Comparison of ENCODE assay signal across 21 mouse cellular contexts in the genomic region with DNA sequence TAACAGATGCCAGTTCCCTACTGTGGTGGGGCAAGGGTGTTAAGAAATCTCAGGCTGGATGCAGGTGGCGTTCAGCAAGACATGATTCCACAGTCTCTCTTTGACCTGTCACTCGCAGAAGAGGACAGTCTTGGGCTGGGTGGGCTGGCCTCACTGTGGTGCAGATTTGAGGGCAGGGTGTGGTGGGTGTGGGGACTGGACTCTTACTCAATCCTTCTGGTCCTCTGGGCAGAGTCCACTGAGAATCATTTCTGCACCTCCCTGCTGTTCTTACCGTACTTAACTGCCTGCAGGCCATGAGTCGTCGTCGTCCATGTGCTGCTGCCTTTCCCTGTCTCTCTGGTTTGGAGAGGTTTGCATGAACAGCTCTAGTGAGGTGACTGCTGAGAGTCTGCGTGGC.
A peak's percentile ranks its signal among the peaks of the same experiment; 100 is the strongest.
DNase-seq lines count a peak whose midpoint lies in the region; ATAC-seq and TF ChIP-seq lines count a peak whose summit lies in the region.
"Had no signal": no experiment of that assay in that cellular context is flagged by ENCODE, and none has a peak within 500 bp of the region (broad histone marks: within the 10 kb centered on the region; RNA-seq: fewer than 3 reads in every experiment).

No protein-coding gene starts in this region.

- H3K36me3 ChIP-seq in forebrain, embryonic 12.5 days (replicated peaks): no peaks in the 10 kb centered on the region
- no peaks in the 10 kb centered on the region for H3K36me3 ChIP-seq in forebrain, embryonic 14.5 days (ENCODE audit: control insufficient read depth, insufficient read depth, low read length)
- no peaks in the 10 kb centered on the region for H3K36me3 ChIP-seq in midbrain, embryonic 13.5 days
- H3K36me3 ChIP-seq in midbrain, postnatal 0 days (ENCODE audit: insufficient read depth, low read length): no peaks in the 10 kb centered on the region
- H3K36me3 ChIP-seq in intestine, postnatal 0 days (ENCODE audit: control insufficient read depth, insufficient read depth): no peaks in the 10 kb centered on the region
- H3K36me3 ChIP-seq: heart, embryonic 12.5 days; lung, embryonic 15.5 days had no signal

- no peak overlapping the region for H3K9ac ChIP-seq in forebrain, embryonic 12.5 days
- no peak overlapping the region for H3K9ac ChIP-seq in forebrain, embryonic 14.5 days (ENCODE audit: low read length)
- H3K9ac ChIP-seq in midbrain, embryonic 13.5 days (replicated peaks): no peak overlapping the region
- H3K9ac ChIP-seq in midbrain, postnatal 0 days (replicated peaks; ENCODE audit: low read length, poor library complexity, severe bottlenecking): no peak overlapping the region
- no peak overlapping the region for H3K9ac ChIP-seq in intestine, postnatal 0 days (ENCODE audit: low read depth, low read length)
- H3K9ac ChIP-seq: heart, embryonic 12.5 days; liver, embryonic 14.5 days; lung, embryonic 15.5 days had no signal

- no peak overlapping the region for H3K4me3 ChIP-seq in forebrain, embryonic 12.5 days (replicated peaks)
- no peak overlapping the region for H3K4me3 ChIP-seq in forebrain, embryonic 14.5 days (ENCODE audit: low read depth, low read length)
- H3K4me3 ChIP-seq in midbrain, embryonic 13.5 days (replicated peaks): no peak overlapping the region
- no peak overlapping the region for H3K4me3 ChIP-seq in midbrain, postnatal 0 days (ENCODE audit: low read depth, low read length)
- no peak overlapping the region for H3K4me3 ChIP-seq in intestine, postnatal 0 days (ENCODE audit: low read depth, low read length)
- H3K4me3 ChIP-seq: heart, embryonic 12.5 days; left cerebral cortex, adult 2 months; lung, embryonic 15.5 days had no signal

- peaks cover 64% of the 10 kb centered on the region for H3K27me3 ChIP-seq in forebrain, embryonic 12.5 days
- H3K27me3 ChIP-seq in forebrain, embryonic 14.5 days (replicated peaks; ENCODE audit: control insufficient read depth, insufficient read depth, low read length): no peaks in the 10 kb centered on the region
- H3K27me3 ChIP-seq in midbrain, embryonic 13.5 days: peaks cover 22% of the 10 kb centered on the region
- no peaks in the 10 kb centered on the region for H3K27me3 ChIP-seq in midbrain, postnatal 0 days (ENCODE audit: insufficient read depth, low read length)
- no peaks in the 10 kb centered on the region for H3K27me3 ChIP-seq in intestine, postnatal 0 days (replicated peaks; ENCODE audit: control insufficient read depth, insufficient read depth, low read length)
- H3K27me3 ChIP-seq: heart, embryonic 12.5 days; lung, embryonic 15.5 days had no signal

- 0 out of 2 replicates have a peak, but pooled peaks have one; percentile 21 for ATAC-seq in forebrain, embryonic 12.5 days (ENCODE audit: low FRiP score)
- ATAC-seq in forebrain, embryonic 14.5 days: no peak
- no peak for ATAC-seq in midbrain, embryonic 13.5 days
- no peak for ATAC-seq in midbrain, postnatal 0 days (ENCODE audit: low FRiP score)
- 0 out of 2 replicates have a peak, but pooled peaks have one; percentile 41 for ATAC-seq in intestine, postnatal 0 days

- H3K4me1 ChIP-seq in forebrain, embryonic 12.5 days: peaks cover 58% of the 10 kb centered on the region
- H3K4me1 ChIP-seq in forebrain, embryonic 14.5 days (ENCODE audit: control insufficient read depth, insufficient read depth, low read length): peaks cover 54% of the 10 kb centered on the region
- peaks cover 58% of the 10 kb centered on the region for H3K4me1 ChIP-seq in midbrain, embryonic 13.5 days (replicated peaks)
- peaks cover 18% of the 10 kb centered on the region; the same call in 1 of the 2 replicates for H3K4me1 ChIP-seq in midbrain, postnatal 0 days (ENCODE audit: insufficient read depth, low read length)
- peaks cover 8% of the 10 kb centered on the region; the same call in 1 of the 2 replicates for H3K4me1 ChIP-seq in intestine, postnatal 0 days (replicated peaks; ENCODE audit: control insufficient read depth, insufficient read depth, low read length)

- WGBS in forebrain, embryonic 12.5 days: 74% methylated on average over 7 of the region's 7 CpGs
- 82% methylated on average over 7 of the region's 7 CpGs for WGBS in forebrain, embryonic 14.5 days
- WGBS in midbrain, embryonic 13.5 days: 81% methylated on average over 7 of the region's 7 CpGs
- 73% methylated on average over 7 of the region's 7 CpGs for WGBS in midbrain, postnatal 0 days
- 46% methylated on average over 7 of the region's 7 CpGs for WGBS in intestine, postnatal 0 days

- peak overlapping the region; percentile 58; the same call in 1 of the 2 replicates for H3K27ac ChIP-seq in forebrain, embryonic 12.5 days
- no peak overlapping the region for H3K27ac ChIP-seq in forebrain, embryonic 14.5 days (ENCODE audit: low read depth, low read length)
- H3K27ac ChIP-seq in midbrain, embryonic 13.5 days: 0 out of 2 replicates have a peak overlapping the region, but pooled peaks have one; percentile 7
- no peak overlapping the region for H3K27ac ChIP-seq in midbrain, postnatal 0 days (ENCODE audit: low read depth, low read length)
- H3K27ac ChIP-seq in intestine, postnatal 0 days (ENCODE audit: low read depth, low read length): no peak overlapping the region
- H3K27ac ChIP-seq: kidney, postnatal 0 days; liver, embryonic 14.5 days; lung, embryonic 15.5 days; macrophage had no signal

- DNase-seq in forebrain, embryonic 14.5 days (ENCODE audit: low spot score): no peak
- no peak for DNase-seq in midbrain, postnatal 0 days (ENCODE audit: low spot score)
- DNase-seq in spleen, postnatal 36 days (ENCODE audit: low spot score in 2 of 2): no peak
- no peak for DNase-seq in adrenal gland, adult 2 months
- DNase-seq: cerebellum, adult 2 months; heart, adult 11 months; heart, postnatal 14 days; kidney, adult 18-20 months; left cerebral cortex, postnatal 4 days; retina, postnatal 1 day; right cerebral cortex, postnatal 4 days had no signal

- no peak for TF ChIP-seq CTCF in midbrain, postnatal 0 days (IDR thresholded peaks at IDR 0.05)
- TF ChIP-seq CTCF in intestine, postnatal 0 days (IDR thresholded peaks at IDR 0.05; ENCODE audit: low read depth): no peak

- no peak overlapping the region for H3K4me2 ChIP-seq in forebrain, embryonic 12.5 days
- H3K4me2 ChIP-seq in forebrain, embryonic 14.5 days (ENCODE audit: low read length): no peak overlapping the region
- no peak overlapping the region for H3K4me2 ChIP-seq in midbrain, embryonic 13.5 days (replicated peaks)
- H3K4me2 ChIP-seq in midbrain, postnatal 0 days (ENCODE audit: low read depth, low read length, poor library complexity, severe bottlenecking): no peak overlapping the region
- 0 out of 2 replicates have a peak overlapping the region, but pooled peaks have one; percentile 10 for H3K4me2 ChIP-seq in intestine, postnatal 0 days (replicated peaks; ENCODE audit: low read depth)
- H3K4me2 ChIP-seq: heart, embryonic 12.5 days; lung, embryonic 15.5 days had no signal

- no peaks in the 10 kb centered on the region for H3K9me3 ChIP-seq in forebrain, embryonic 12.5 days
- H3K9me3 ChIP-seq in forebrain, embryonic 14.5 days (replicated peaks; ENCODE audit: control insufficient read depth, low read length): no peaks in the 10 kb centered on the region
- H3K9me3 ChIP-seq in midbrain, embryonic 13.5 days: no peaks in the 10 kb centered on the region
- no peaks in the 10 kb centered on the region for H3K9me3 ChIP-seq in midbrain, postnatal 0 days (ENCODE audit: low read length)
- H3K9me3 ChIP-seq in intestine, postnatal 0 days (ENCODE audit: control insufficient read depth): no peaks in the 10 kb centered on the region
- H3K9me3 ChIP-seq: G1E; heart, embryonic 12.5 days; lung, embryonic 15.5 days had no signal

Comparison
In these comparisons a context has a peak if more than half of its experiments do, and no peak if none do; other contexts are left out.
1. ATAC-seq: peak in forebrain, embryonic 12.5 days (single experiment) and intestine, postnatal 0 days (single experiment); none in forebrain, embryonic 14.5 days (single experiment), midbrain, embryonic 13.5 days (single experiment) and midbrain, postnatal 0 days (single experiment).
2. H3K27ac ChIP-seq: peak in forebrain, embryonic 12.5 days (single experiment) and midbrain, embryonic 13.5 days (single experiment); none in forebrain, embryonic 14.5 days (single experiment), midbrain, postnatal 0 days (single experiment) and intestine, postnatal 0 days (single experiment).